Mouse (Mus musculus) heart, embryonic 16.5 days (tissue): ENCODE data around the gene Pnmal2. TPM values are rescaled to one million over a fixed set of nuclear protein-coding genes. Genes with fewer than 3 reads are reported as not detected.

Source experiments
- ATAC-seq: fragments of 200-750 bp; cut with Nextera tagmentation; replicated peaks from 2 replicates; pipeline ENCODE4 v1.8.0; 2017; ENCODE audit warnings: moderate number of reproducible peaks; ENCODE audit not compliant: insufficient read depth, low FRiP score; ENCODE audit errors: extremely low read depth
- H3K27ac ChIP-seq: fragments of 300-500 bp; sonication (generic); 2 replicates; pipeline ENCODE4 v1.5.1; 2014; ENCODE audit warnings: mild to moderate bottlenecking, low read length, control low read depth, moderate library complexity
- H3K27me3 ChIP-seq: fragments of 300-500 bp; sonication (generic); 2 replicates; pipeline ENCODE4 v1.6.1; 2014; ENCODE audit warnings: low read length, mixed read lengths; ENCODE audit not compliant: control insufficient read depth, insufficient read depth
- H3K36me3 ChIP-seq: fragments of 300-500 bp; sonication (generic); 2 replicates; pipeline ENCODE4 v1.6.1; 2014; ENCODE audit not compliant: control insufficient read depth, insufficient read depth
- H3K4me1 ChIP-seq: fragments of 300-500 bp; sonication (generic); 2 replicates; pipeline ENCODE4 v1.6.1; 2014; ENCODE audit warnings: low read length, mixed read lengths; ENCODE audit not compliant: control insufficient read depth, insufficient read depth
- H3K4me2 ChIP-seq: fragments of 300-500 bp; sonication (generic); 2 replicates; pipeline ENCODE4 v1.6.1; 2014; ENCODE audit warnings: low read depth, mild to moderate bottlenecking, control low read depth, low read length
- H3K4me3 ChIP-seq: fragments of 300-500 bp; sonication (generic); 2 replicates; pipeline ENCODE4 v1.5.1; 2014; ENCODE audit warnings: mild to moderate bottlenecking, control low read depth, low read length
- H3K9ac ChIP-seq: fragments of 300-500 bp; sonication (generic); 2 replicates; pipeline ENCODE4 v1.6.1; 2014; ENCODE audit warnings: low read length, control low read depth
- H3K9me3 ChIP-seq: fragments of 300-500 bp; sonication (generic); replicated peaks from 2 replicates; pipeline ENCODE4 v1.6.1; 2016; ENCODE audit warnings: low read length; ENCODE audit not compliant: control insufficient read depth
- WGBS: fragments of 180-500 bp; shearing (Covaris S2); extraction: QIAGEN DNeasy Blood & Tissue Kit; methylation state at CpG from one replicate; pipeline ENCODE4 v1.1.7; 2014; 5-methylcytosine and 5-hydroxymethylcytosine counted together
- polyA plus RNA-seq: library from polyadenylated mRNA; unstranded; fragments of >200 nt; fragmentation: Nextera tagmentation; extraction: Ambion mirVana; gene quantifications from 2 replicates; pipeline ENCODE4 v1.2.1, GENCODE M21; 2015

Pnmal2 gene
- polyA plus RNA-seq, 1 experiment from 2014 or later: 6.0 TPM

DNA sequence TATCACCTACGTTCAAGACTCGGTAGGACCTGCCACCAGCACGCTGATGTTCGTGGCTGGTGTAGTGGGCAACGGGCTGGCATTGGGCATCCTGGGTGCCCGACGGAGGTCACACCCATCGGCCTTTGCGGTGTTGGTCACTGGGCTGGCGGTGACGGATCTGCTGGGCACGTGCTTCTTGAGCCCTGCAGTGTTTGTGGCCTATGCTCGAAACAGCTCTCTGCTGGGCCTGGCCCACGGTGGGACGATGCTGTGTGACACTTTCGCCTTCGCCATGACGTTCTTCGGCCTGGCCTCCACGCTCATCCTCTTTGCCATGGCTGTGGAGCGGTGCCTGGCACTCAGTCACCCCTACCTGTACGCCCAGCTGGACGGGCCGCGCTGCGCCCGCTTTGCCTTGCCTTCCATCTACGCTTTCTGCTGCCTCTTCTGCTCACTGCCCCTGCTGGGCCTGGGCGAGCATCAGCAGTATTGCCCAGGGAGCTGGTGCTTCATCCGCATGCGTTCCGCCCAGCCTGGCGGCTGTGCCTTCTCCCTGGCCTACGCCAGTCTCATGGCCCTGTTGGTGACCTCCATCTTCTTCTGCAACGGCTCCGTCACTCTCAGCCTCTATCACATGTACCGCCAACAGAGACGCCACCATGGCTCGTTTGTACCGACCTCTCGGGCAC, 37.5 kb upstream of the Pnmal2 start:
- Histone ChIP-seq H3K36me3 (no peaks in the 10 kb centered on the region), H3K9me3 (no peaks in the 10 kb centered on the region), H3K27ac (no peak overlapping the region), H3K27me3 (peaks cover 25% of the 10 kb centered on the region), H3K4me1 (peaks cover 45% of the 10 kb centered on the region), H3K9ac (peak overlapping the region; percentile 20; the same call in 1 of the 2 replicates), H3K4me3 (no peak overlapping the region), H3K4me2 (no peak overlapping the region; the same call in 1 of the 2 replicates)
- 87% methylated on average over 41 of the region's 41 CpGs for WGBS
- ATAC-seq: no peak

- peak overlapping the region; percentile 34; the same call in 1 of the 2 replicates for H3K4me2 ChIP-seq
- 7% methylated on average over 7 of the region's 7 CpGs for WGBS
- H3K4me3 ChIP-seq: peak overlapping the region; percentile 15; the same call in 1 of the 2 replicates
- no peak overlapping the region for H3K27ac ChIP-seq
- H3K9me3 ChIP-seq: no peaks in the 10 kb centered on the region
- peaks cover 26% of the 10 kb centered on the region for H3K27me3 ChIP-seq
- no peaks in the 10 kb centered on the region for H3K36me3 ChIP-seq
- ATAC-seq: 0 out of 2 replicates have a peak, but pooled peaks have one; percentile 29
- H3K9ac ChIP-seq: 0 out of 2 replicates have a peak overlapping the region, but pooled peaks have one; percentile 10
- H3K4me1 ChIP-seq: peaks cover 45% of the 10 kb centered on the region
Measured at GRCm38 (mm10) chr7:16907842-16908241, 36.6 kb upstream of the Pnmal2 start.

DNA sequence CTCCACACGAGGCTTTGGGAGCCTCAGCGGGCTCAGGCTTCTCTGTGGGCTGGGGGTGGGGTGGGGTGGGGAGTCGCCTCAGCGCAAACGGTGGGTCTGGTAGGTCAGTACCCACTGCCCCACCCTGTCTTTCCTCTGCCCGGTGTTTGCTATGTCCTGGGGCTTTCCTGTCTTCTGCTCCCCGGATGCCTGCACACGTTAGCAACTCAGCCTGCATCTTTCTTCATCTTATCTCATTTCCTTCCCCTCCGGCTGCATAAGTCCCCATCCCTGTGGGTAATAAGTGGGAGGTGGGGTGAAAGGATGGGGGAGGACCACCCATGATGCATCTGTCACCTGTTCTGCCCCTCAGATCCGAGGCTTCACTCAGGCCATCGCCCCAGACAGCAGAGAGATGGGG, 36.1 kb upstream of the Pnmal2 start:
- WGBS: 13% methylated on average over 11 of the region's 11 CpGs
- Histone ChIP-seq H3K27me3 (peaks cover 27% of the 10 kb centered on the region), H3K4me3 (peak overlapping the region; percentile 7; the same call in 1 of the 2 replicates), H3K27ac (no peak overlapping the region), H3K9me3 (no peaks in the 10 kb centered on the region), H3K36me3 (no peaks in the 10 kb centered on the region), H3K4me2 (peak overlapping the region; percentile 34), H3K4me1 (peaks cover 45% of the 10 kb centered on the region), H3K9ac (0 out of 2 replicates have a peak overlapping the region, but pooled peaks have one; percentile 10)
- ATAC-seq: no peak

DNA sequence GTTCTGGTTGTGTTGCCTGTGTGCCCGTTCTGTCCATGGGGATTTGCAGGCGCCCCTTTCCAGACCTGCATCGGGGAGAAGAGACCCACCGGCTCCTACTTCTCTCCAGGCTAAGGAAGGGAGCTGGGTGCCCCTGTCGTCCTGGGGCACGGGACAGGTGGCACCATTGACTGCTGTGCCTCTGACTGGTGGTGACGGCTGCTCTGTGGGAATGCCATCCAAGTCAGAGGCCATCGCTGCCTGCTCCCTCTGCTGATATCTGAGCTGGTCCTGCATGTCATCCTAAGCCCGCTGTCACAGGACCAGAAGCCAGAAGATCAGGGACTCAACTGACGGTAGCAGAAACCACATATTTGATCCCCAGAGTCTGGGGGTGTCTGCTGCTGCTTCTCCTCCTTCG, 35.6 kb upstream of the Pnmal2 start:
- Histone ChIP-seq H3K9ac (no peak overlapping the region), H3K27me3 (peaks cover 26% of the 10 kb centered on the region), H3K36me3 (no peaks in the 10 kb centered on the region), H3K4me3 (no peak overlapping the region), H3K4me1 (peaks cover 44% of the 10 kb centered on the region), H3K4me2 (no peak overlapping the region), H3K27ac (no peak overlapping the region), H3K9me3 (no peaks in the 10 kb centered on the region)
- ATAC-seq: no peak
- WGBS: 40% methylated on average over 11 of the region's 11 CpGs

GRCm38 (mm10) chr7:16909909-16910308, 34.6 kb upstream of the Pnmal2 start:
- H3K27ac ChIP-seq: no peak overlapping the region
- WGBS: 38% methylated on average over 10 of the region's 10 CpGs
- H3K4me1 ChIP-seq: peaks cover 41% of the 10 kb centered on the region
- H3K9ac ChIP-seq: no peak overlapping the region
- H3K27me3 ChIP-seq: peaks cover 21% of the 10 kb centered on the region; the same call in 1 of the 2 replicates
- peaks cover 8% of the 10 kb centered on the region for H3K36me3 ChIP-seq
- ATAC-seq: no peak
- no peak overlapping the region for H3K4me2 ChIP-seq
- H3K9me3 ChIP-seq: no peaks in the 10 kb centered on the region
- no peak overlapping the region for H3K4me3 ChIP-seq

DNA sequence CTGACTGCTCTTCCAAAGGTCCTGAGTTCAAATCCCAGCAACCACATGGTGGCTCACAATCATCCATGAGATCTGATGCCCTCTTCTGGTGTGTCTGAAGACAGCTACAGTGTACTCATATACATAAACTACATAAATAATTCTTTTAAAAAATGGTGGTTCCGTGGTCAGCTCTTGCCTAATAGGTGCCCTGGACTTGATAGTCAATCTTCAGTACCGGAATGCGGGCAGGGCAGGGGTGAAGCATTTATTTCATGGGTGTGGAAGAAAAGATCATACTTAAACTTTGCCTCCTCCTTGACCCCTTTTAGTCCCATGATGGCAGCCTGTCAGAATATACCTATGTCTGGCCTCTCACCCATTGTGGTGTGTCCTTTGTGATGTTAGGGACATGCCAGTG, 32.6 kb upstream of the Pnmal2 start:
- Histone ChIP-seq H3K27ac (no peak overlapping the region), H3K9me3 (no peaks in the 10 kb centered on the region), H3K9ac (no peak overlapping the region), H3K4me2 (no peak overlapping the region), H3K4me1 (peaks cover 32% of the 10 kb centered on the region), H3K4me3 (no peak overlapping the region), H3K27me3 (peaks cover 11% of the 10 kb centered on the region; the same call in 1 of the 2 replicates), H3K36me3 (peaks cover 26% of the 10 kb centered on the region)
- no peak for ATAC-seq
- WGBS: 90% methylated on average over 3 of the region's 3 CpGs

- Histone ChIP-seq H3K36me3 (peaks cover 31% of the 10 kb centered on the region), H3K27ac (no peak overlapping the region), H3K9ac (no peak overlapping the region), H3K9me3 (no peaks in the 10 kb centered on the region), H3K4me2 (no peak overlapping the region), H3K4me3 (no peak overlapping the region), H3K27me3 (peaks cover 7% of the 10 kb centered on the region; the same call in 1 of the 2 replicates), H3K4me1 (peaks cover 33% of the 10 kb centered on the region)
- ATAC-seq: no peak
- whole genome bisulfite sequencing: 80% methylated on average over 6 of the region's 6 CpGs
Measured at GRCm38 (mm10) chr7:16912360-16912759, 32.1 kb upstream of the Pnmal2 start.

DNA sequence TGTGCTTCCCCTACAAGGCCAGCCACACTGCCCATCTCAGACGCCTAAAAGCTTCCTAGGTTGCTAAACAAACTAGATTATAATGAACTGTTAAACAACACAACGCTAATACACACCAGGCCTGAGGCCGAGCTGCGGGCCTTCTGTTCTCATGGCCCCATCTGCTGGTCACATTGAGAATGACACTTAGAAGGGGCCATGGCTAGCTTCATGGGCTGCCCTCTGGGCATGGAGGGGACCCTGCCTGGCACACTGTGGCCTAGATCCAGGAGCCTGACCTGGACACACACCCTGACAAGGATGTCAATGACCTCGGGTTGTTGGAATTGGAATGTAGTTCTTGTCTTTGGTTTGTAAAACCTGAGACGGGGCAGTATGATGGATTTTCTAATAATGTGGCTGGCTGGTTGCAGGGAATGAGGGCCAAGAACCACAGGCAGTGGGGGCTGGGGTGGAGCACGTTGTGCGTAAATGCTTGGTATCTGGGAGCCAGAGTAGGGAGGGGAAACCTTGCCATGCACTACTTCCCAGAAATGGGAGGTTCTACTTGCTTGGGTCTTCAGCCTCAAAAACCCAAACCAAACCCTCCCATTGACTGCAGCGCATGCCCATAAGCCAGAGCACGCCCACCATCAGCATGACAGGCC, 30.6 kb upstream of the Pnmal2 start:
- Histone ChIP-seq H3K4me2 (no peak overlapping the region), H3K27ac (no peak overlapping the region), H3K4me3 (no peak overlapping the region), H3K36me3 (peaks cover 44% of the 10 kb centered on the region), H3K27me3 (peaks cover 7% of the 10 kb centered on the region; the same call in 1 of the 2 replicates), H3K9ac (no peak overlapping the region), H3K9me3 (no peaks in the 10 kb centered on the region), H3K4me1 (peaks cover 19% of the 10 kb centered on the region)
- peak; percentile 38 for ATAC-seq
- 34% methylated on average over 10 of the region's 10 CpGs for WGBS
